Mouse (Mus musculus) adrenal gland, postnatal 10 days (tissue): ENCODE measurements at regions not wholly inside any gene's neighbourhood (a gene's known extent, or its start where the extent isn't known, plus 50 kb on each side); places are given as distances from the start of the nearest gene placed in this dataset.

Source experiments
- DNase-seq: peaks from one replicate; pipeline ENCODE4 v3.0.0; 2021; ENCODE audit warnings: mixed read lengths

GRCm38 (mm10) chr3:39248712-39249111 is 362.0 kb downstream of the Fat4 start:
- no peak for DNase-seq

GRCm38 (mm10) chr3:39249224-39249892 is 362.6 kb downstream of the Fat4 start:
- DNase-seq, result no peak

GRCm38 (mm10) chr3:39253076-39253475 is 366.3 kb downstream of the Fat4 start:
- no peak for DNase-seq

- no peak for DNase-seq
Observed at GRCm38 (mm10) chr3:39264671-39265430, 378.1 kb downstream of the Fat4 start.

- DNase-seq, result no peak
Observed at GRCm38 (mm10) chr3:39265606-39266005, 378.9 kb downstream of the Fat4 start.

GRCm38 (mm10) chr3:39269388-39269787 is 382.6 kb downstream of the Fat4 start:
- DNase-seq, result no peak

GRCm38 (mm10) chr3:39272616-39273015 is 385.9 kb downstream of the Fat4 start:
- no peak for DNase-seq

GRCm38 (mm10) chr3:39276897-39277296 is 390.2 kb downstream of the Fat4 start:
- DNase-seq, result no peak

GRCm38 (mm10) chr3:39277310-39277709 is 390.6 kb downstream of the Fat4 start:
- no peak for DNase-seq

- DNase-seq, result no peak
Observed at GRCm38 (mm10) chr3:39295255-39295654, 408.5 kb downstream of the Fat4 start.

GRCm38 (mm10) chr3:39296257-39296656 is 409.5 kb downstream of the Fat4 start:
- DNase-seq, result no peak

- no peak for DNase-seq
Observed at GRCm38 (mm10) chr3:39309487-39309886, 422.7 kb downstream of the Fat4 start.

GRCm38 (mm10) chr3:39313563-39313962 is 426.8 kb downstream of the Fat4 start:
- DNase-seq, result no peak

GRCm38 (mm10) chr3:39320851-39321250 is 434.1 kb downstream of the Fat4 start:
- no peak for DNase-seq

GRCm38 (mm10) chr3:39322225-39322624 is 435.5 kb downstream of the Fat4 start:
- no peak for DNase-seq

GRCm38 (mm10) chr3:39335612-39336230 is 449.0 kb downstream of the Fat4 start:
- DNase-seq, result no peak

GRCm38 (mm10) chr3:39341161-39341687 is 454.5 kb downstream of the Fat4 start:
- no peak for DNase-seq

- DNase-seq, result no peak
Observed at GRCm38 (mm10) chr3:39344078-39344477, 457.3 kb downstream of the Fat4 start.

GRCm38 (mm10) chr3:39347578-39347977 is 460.8 kb downstream of the Fat4 start:
- DNase-seq, result no peak

GRCm38 (mm10) chr3:39357012-39357411 is 470.3 kb downstream of the Fat4 start:
- no peak for DNase-seq

- no peak for DNase-seq
Observed at GRCm38 (mm10) chr3:39360278-39360677, 473.5 kb downstream of the Fat4 start.

- no peak for DNase-seq
Observed at GRCm38 (mm10) chr3:39370926-39371325, 484.2 kb downstream of the Fat4 start.

- no peak for DNase-seq
Observed at GRCm38 (mm10) chr3:39372426-39372950, 485.7 kb downstream of the Fat4 start.
